Mouse (Mus musculus): ENCODE results near the gene Ddx19b. TPM values are rescaled to one million over a fixed set of nuclear protein-coding genes. Genes with fewer than 3 reads are reported as not detected.
"Not testable (repeated sequence)": the region's sequence is repeated elsewhere in the genome, so short reads cannot be mapped to it uniquely, and the experiment has no call there.

The Ddx19b gene
- polyA plus RNA-seq (2014; fragmentation: Nextera tagmentation; extraction: Ambion mirVana): 7.3 and 7.4 TPM in 2 replicates

- WGBS: 95% methylated on average over 19 of the region's 19 CpGs
These were observed at the start of gene Ddx19b for GRCm38 (mm10) chr8:111031572-111031971. Ddx19b (minus strand) TSS chr8:111031751.

GRCm38 (mm10) chr8:111079861-111080271 lies 48.3 kb upstream of the Ddx19b start:
- DNase-seq (ENCODE audit: low spot score) (no peak), ATAC-seq (ENCODE audit: insufficient read depth, low FRiP score, low TSS enrichment) (no peak)
- 33% methylated on average over 6 of the region's 6 CpGs for WGBS
- no peaks in the 10 kb centered on the region for H3K9me3 ChIP-seq (ENCODE audit: control insufficient read depth, low read length)
- H3K4me1 ChIP-seq (ENCODE audit: control insufficient read depth, insufficient read depth, low read length): no peaks in the 10 kb centered on the region
- H3K36me3 ChIP-seq (ENCODE audit: control insufficient read depth, insufficient read depth, low read length): no peaks in the 10 kb centered on the region
- H3K4me3 ChIP-seq (ENCODE audit: low read depth, low read length): no peak overlapping the region
- no peak overlapping the region for H3K27ac ChIP-seq (ENCODE audit: low read depth, low read length)
- H3K9ac ChIP-seq (ENCODE audit: low read length): no peak overlapping the region
- no peak overlapping the region for H3K4me2 ChIP-seq (ENCODE audit: low read depth)
- no peaks in the 10 kb centered on the region for H3K27me3 ChIP-seq (ENCODE audit: control insufficient read depth, insufficient read depth, low read length)

More at GRCm38 (mm10) chr8:111031572-111031971, at the start of gene Ddx19b:
- Histone ChIP-seq H3K27ac (ENCODE audit: low read depth, low read length) (no peak within 1 kb of the TSS), H3K4me2 (ENCODE audit: low read depth) (no peak within 1 kb of the TSS), H3K9me3 (ENCODE audit: control insufficient read depth, low read length) (no peaks in the 10 kb centered on the region), H3K4me1 (ENCODE audit: control insufficient read depth, insufficient read depth, low read length) (peaks cover 11% of the 10 kb centered on the region), H3K9ac (ENCODE audit: low read length) (no peak within 1 kb of the TSS), H3K27me3 (ENCODE audit: control insufficient read depth, insufficient read depth, low read length) (no peaks in the 10 kb centered on the region), H3K4me3 (ENCODE audit: low read depth, low read length) (no peak within 1 kb of the TSS), H3K36me3 (ENCODE audit: control insufficient read depth, insufficient read depth, low read length) (no peaks in the 10 kb centered on the region)
- ATAC-seq (ENCODE audit: insufficient read depth, low FRiP score, low TSS enrichment) (no peak), DNase-seq (ENCODE audit: low spot score) (no peak)

GRCm38 (mm10) chr8:111079461-111079860 lies 47.9 kb upstream of the Ddx19b start:
- H3K4me2 ChIP-seq (ENCODE audit: low read depth): no peak overlapping the region
- H3K36me3 ChIP-seq (ENCODE audit: control insufficient read depth, insufficient read depth, low read length): no peaks in the 10 kb centered on the region
- H3K27ac ChIP-seq (ENCODE audit: low read depth, low read length): no peak overlapping the region
- H3K4me3 ChIP-seq (ENCODE audit: low read depth, low read length): no peak overlapping the region
- DNase-seq (ENCODE audit: low spot score): no peak
- H3K9me3 ChIP-seq (ENCODE audit: control insufficient read depth, low read length): no peaks in the 10 kb centered on the region
- no peaks in the 10 kb centered on the region for H3K27me3 ChIP-seq (ENCODE audit: control insufficient read depth, insufficient read depth, low read length)
- ATAC-seq (ENCODE audit: insufficient read depth, low FRiP score, low TSS enrichment): no peak
- no peak overlapping the region for H3K9ac ChIP-seq (ENCODE audit: low read length)
- no peaks in the 10 kb centered on the region for H3K4me1 ChIP-seq (ENCODE audit: control insufficient read depth, insufficient read depth, low read length)
- WGBS: 73% methylated on average over 5 of the region's 5 CpGs

DNA sequence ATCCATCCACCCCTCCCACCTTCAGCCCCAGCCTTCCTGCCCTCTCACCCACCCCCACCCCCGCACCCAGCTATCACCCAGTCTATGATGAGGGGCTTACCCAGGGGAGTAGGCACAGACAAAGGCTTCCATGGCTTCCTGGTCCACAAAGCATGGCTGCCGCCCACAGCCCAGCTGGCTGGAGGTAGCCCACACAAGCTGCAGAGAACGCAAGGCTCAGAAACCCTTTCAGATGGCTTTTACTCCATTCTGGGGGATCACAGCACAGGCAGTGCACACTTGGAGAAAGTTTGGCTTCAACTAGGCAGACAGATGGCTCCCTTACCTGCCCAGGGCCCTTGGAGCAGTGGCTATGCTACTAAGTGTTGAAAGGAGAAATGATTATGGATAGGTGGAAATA lies 44.4 kb upstream of the Ddx19b start:
- Histone ChIP-seq H3K4me3 (ENCODE audit: low read depth, low read length) (no peak overlapping the region), H3K27me3 (ENCODE audit: control insufficient read depth, insufficient read depth, low read length) (no peaks in the 10 kb centered on the region), H3K27ac (ENCODE audit: low read depth, low read length) (no peak overlapping the region), H3K4me1 (ENCODE audit: control insufficient read depth, insufficient read depth, low read length) (no peaks in the 10 kb centered on the region), H3K4me2 (ENCODE audit: low read depth) (no peak overlapping the region), H3K9me3 (ENCODE audit: control insufficient read depth, low read length) (no peaks in the 10 kb centered on the region), H3K9ac (ENCODE audit: low read length) (no peak overlapping the region), H3K36me3 (ENCODE audit: control insufficient read depth, insufficient read depth, low read length) (no peaks in the 10 kb centered on the region)
- ATAC-seq (ENCODE audit: insufficient read depth, low FRiP score, low TSS enrichment) (no peak), DNase-seq (ENCODE audit: low spot score) (no peak)
- 71% methylated on average over 3 of the region's 3 CpGs for WGBS

DNA sequence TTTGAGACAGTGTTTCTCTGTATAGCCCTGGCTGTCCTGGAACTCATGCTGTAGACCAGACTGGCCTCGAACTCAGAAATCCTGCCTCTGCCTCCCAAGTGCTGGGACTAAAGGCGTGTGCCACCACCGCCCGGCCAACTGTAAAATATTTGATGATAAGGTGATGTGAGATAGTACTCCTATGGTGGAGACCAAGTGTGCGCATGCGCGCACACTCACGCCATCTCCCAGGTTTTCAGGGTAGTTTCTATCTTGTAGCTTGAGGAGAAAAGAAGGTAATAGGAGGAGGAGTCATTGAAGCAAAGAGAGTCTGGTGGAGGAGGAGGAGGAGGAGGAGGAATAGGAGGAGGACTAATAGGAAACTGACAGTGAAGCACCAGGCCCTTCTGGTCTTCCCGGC lies 37.1 kb upstream of the Ddx19b start:
- not testable (repeated sequence) for H3K9ac ChIP-seq (ENCODE audit: low read length); H3K4me2 ChIP-seq (ENCODE audit: low read depth); ATAC-seq (ENCODE audit: insufficient read depth, low FRiP score, low TSS enrichment); H3K27ac ChIP-seq (ENCODE audit: low read depth, low read length); DNase-seq (ENCODE audit: low spot score); H3K4me3 ChIP-seq (ENCODE audit: low read depth, low read length); H3K27me3 ChIP-seq (ENCODE audit: control insufficient read depth, insufficient read depth, low read length); H3K9me3 ChIP-seq (ENCODE audit: control insufficient read depth, low read length); H3K36me3 ChIP-seq (ENCODE audit: control insufficient read depth, insufficient read depth, low read length); H3K4me1 ChIP-seq (ENCODE audit: control insufficient read depth, insufficient read depth, low read length)
- WGBS: 96% methylated on average over 9 of the region's 9 CpGs

DNA sequence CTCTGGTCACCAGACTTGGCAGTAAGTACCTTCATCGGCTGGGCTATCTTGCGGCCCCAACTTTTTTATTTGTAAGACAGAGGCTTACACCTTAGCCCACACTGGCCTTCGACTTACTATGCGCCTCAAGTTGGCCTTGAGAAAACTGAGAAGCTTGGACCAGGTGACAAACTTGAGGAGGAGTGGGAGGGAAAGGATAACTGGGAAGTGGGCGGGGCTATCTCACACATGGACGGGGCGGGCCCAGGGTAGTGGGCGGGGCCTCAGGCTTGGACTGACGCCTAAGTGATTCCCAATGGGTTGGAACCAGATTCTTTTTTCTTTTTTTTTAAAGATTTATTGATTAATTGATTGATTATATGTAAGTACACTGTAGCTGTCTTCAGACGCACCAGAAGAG lies 35.9 kb upstream of the Ddx19b start:
- no peak overlapping the region for H3K4me3 ChIP-seq (ENCODE audit: low read depth, low read length)
- H3K27ac ChIP-seq (ENCODE audit: low read depth, low read length): no peak overlapping the region
- H3K9ac ChIP-seq (ENCODE audit: low read length): no peak overlapping the region
- ATAC-seq (ENCODE audit: insufficient read depth, low FRiP score, low TSS enrichment): no peak
- H3K4me1 ChIP-seq (ENCODE audit: control insufficient read depth, insufficient read depth, low read length): no peaks in the 10 kb centered on the region
- no peaks in the 10 kb centered on the region for H3K9me3 ChIP-seq (ENCODE audit: control insufficient read depth, low read length)
- no peak for DNase-seq (ENCODE audit: low spot score)
- 32% methylated on average over 10 of the region's 10 CpGs for WGBS
- H3K36me3 ChIP-seq (ENCODE audit: control insufficient read depth, insufficient read depth, low read length): no peaks in the 10 kb centered on the region
- no peaks in the 10 kb centered on the region for H3K27me3 ChIP-seq (ENCODE audit: control insufficient read depth, insufficient read depth, low read length)
- H3K4me2 ChIP-seq (ENCODE audit: low read depth): no peak overlapping the region

- WGBS: 67% methylated on average over 4 of the region's 4 CpGs
- Histone ChIP-seq H3K9me3 (ENCODE audit: control insufficient read depth, low read length) (no peaks in the 10 kb centered on the region), H3K4me3 (ENCODE audit: low read depth, low read length) (no peak overlapping the region), H3K27ac (ENCODE audit: low read depth, low read length) (no peak overlapping the region), H3K4me2 (ENCODE audit: low read depth) (no peak overlapping the region), H3K27me3 (ENCODE audit: control insufficient read depth, insufficient read depth, low read length) (no peaks in the 10 kb centered on the region), H3K9ac (ENCODE audit: low read length) (no peak overlapping the region), H3K36me3 (ENCODE audit: control insufficient read depth, insufficient read depth, low read length) (no peaks in the 10 kb centered on the region), H3K4me1 (ENCODE audit: control insufficient read depth, insufficient read depth, low read length) (peaks cover 1% of the 10 kb centered on the region; the same call in 1 of the 2 replicates)
- ATAC-seq (ENCODE audit: insufficient read depth, low FRiP score, low TSS enrichment) (no peak), DNase-seq (ENCODE audit: low spot score) (no peak)
These were observed 34.8 kb upstream of the Ddx19b start for GRCm38 (mm10) chr8:111066308-111066707.

- H3K9ac ChIP-seq (ENCODE audit: low read length): no peak overlapping the region
- no peak overlapping the region for H3K4me3 ChIP-seq (ENCODE audit: low read depth, low read length)
- ATAC-seq (ENCODE audit: insufficient read depth, low FRiP score, low TSS enrichment) (no peak), DNase-seq (ENCODE audit: low spot score) (no peak)
- peak overlapping the region; percentile 70 for H3K4me2 ChIP-seq (ENCODE audit: low read depth)
- H3K36me3 ChIP-seq (ENCODE audit: control insufficient read depth, insufficient read depth, low read length): no peaks in the 10 kb centered on the region; the same call in 1 of the 2 replicates
- peaks cover 5% of the 10 kb centered on the region; the same call in 1 of the 2 replicates for H3K4me1 ChIP-seq (ENCODE audit: control insufficient read depth, insufficient read depth, low read length)
- no peak overlapping the region for H3K27ac ChIP-seq (ENCODE audit: low read depth, low read length)
- no peaks in the 10 kb centered on the region for H3K27me3 ChIP-seq (ENCODE audit: control insufficient read depth, insufficient read depth, low read length)
- WGBS: 64% methylated on average over 2 of the region's 2 CpGs
- no peaks in the 10 kb centered on the region for H3K9me3 ChIP-seq (ENCODE audit: control insufficient read depth, low read length)
These were observed 31.3 kb upstream of the Ddx19b start for GRCm38 (mm10) chr8:111062893-111063292.

GRCm38 (mm10) chr8:111062072-111062757 lies 30.7 kb upstream of the Ddx19b start:
- no peaks in the 10 kb centered on the region; the same call in 1 of the 2 replicates for H3K36me3 ChIP-seq (ENCODE audit: control insufficient read depth, insufficient read depth, low read length)
- no peaks in the 10 kb centered on the region for H3K9me3 ChIP-seq (ENCODE audit: control insufficient read depth, low read length)
- WGBS: under 1% methylated on average over 27 of the region's 27 CpGs
- H3K4me2 ChIP-seq (ENCODE audit: low read depth): peak overlapping the region; percentile 70
- DNase-seq (ENCODE audit: low spot score): peak; percentile 91
- no peaks in the 10 kb centered on the region for H3K27me3 ChIP-seq (ENCODE audit: control insufficient read depth, insufficient read depth, low read length)
- peak overlapping the region; percentile 64 for H3K9ac ChIP-seq (ENCODE audit: low read length)
- H3K4me3 ChIP-seq (ENCODE audit: low read depth, low read length): peak overlapping the region; percentile 51
- peak; percentile 90 for ATAC-seq (ENCODE audit: insufficient read depth, low FRiP score, low TSS enrichment)
- H3K27ac ChIP-seq (ENCODE audit: low read depth, low read length): peak overlapping the region; percentile 58
- H3K4me1 ChIP-seq (ENCODE audit: control insufficient read depth, insufficient read depth, low read length): peaks cover 10% of the 10 kb centered on the region
